Mouse (Mus musculus) kidney, adult 11 months (tissue): Measurements from ENCODE around the gene Gm6993.

Experiments used
- DNase-seq: peaks from one replicate; pipeline ENCODE4 v3.0.0; 2022

Gene Gm6993

GRCm38 (mm10) chr12:31241595-31242342, 1.2 kb downstream of the Gm6993 start:
- no peak for DNase-seq

DNA sequence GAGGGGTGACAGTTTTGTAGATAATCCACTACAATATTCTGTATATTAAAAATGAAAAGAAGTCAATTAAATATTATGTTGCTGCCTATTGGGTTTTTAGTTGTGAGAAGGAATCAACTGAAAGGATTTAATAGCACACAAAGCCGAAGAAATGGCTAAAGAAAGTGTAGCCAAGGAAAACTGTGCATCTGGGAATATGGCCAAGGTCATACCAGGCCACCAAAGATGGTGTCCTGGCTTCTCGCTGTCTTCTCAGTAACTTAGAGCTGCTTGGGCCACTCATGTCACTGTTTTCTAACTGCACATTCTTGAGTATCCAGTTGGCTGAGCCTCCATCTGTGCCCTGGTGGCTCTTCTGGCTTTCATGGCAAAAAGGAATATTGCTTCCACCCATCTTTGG, 3.4 kb downstream of the Gm6993 start:
- no peak for DNase-seq

GRCm38 (mm10) chr12:31244691-31245090, 4.1 kb downstream of the Gm6993 start:
- DNase-seq: no peak

GRCm38 (mm10) chr12:31246153-31246552, 5.6 kb downstream of the Gm6993 start:
- no peak for DNase-seq

DNA sequence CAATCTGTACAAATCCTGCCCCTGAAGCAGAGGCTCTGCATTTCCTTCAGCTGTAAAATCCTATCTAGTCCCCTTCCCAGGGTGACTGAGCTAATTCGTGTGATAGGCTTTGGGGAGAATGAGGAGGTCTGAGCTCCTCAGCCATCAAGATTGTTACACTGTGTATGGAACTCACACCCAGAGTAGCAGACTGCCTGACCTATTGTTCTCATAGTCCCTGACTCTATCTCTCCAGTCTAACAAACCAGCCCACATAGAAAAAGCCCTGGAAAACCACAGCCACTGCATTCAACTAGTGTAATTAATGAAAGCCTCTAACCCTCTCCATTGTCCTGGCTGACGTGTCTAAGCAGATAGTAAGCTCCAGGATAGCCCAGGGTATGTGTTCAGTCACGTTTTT, 6.0 kb downstream of the Gm6993 start:
- DNase-seq: no peak

- no peak for DNase-seq
Measured at GRCm38 (mm10) chr12:31248165-31248564, 7.6 kb downstream of the Gm6993 start.

DNA sequence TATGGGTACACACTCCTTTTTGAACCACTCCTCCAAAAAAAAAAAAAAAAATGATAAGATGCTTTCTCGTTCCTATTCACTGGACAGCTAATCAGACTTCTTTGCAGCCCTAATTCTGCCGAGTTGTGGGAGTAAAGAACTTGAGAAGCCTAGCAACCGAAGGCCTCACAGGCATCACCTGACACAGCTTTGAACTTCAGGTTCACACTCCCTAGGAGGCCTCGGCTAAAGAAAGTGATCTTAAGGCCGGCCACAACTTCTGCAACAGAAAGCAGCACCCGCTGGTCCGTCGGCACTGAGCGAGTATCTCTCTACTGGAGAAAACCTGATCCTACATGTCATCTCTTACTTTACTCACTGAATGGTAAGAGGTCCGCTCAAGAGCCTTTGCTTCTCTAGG, 8.1 kb downstream of the Gm6993 start:
- no peak for DNase-seq

DNA sequence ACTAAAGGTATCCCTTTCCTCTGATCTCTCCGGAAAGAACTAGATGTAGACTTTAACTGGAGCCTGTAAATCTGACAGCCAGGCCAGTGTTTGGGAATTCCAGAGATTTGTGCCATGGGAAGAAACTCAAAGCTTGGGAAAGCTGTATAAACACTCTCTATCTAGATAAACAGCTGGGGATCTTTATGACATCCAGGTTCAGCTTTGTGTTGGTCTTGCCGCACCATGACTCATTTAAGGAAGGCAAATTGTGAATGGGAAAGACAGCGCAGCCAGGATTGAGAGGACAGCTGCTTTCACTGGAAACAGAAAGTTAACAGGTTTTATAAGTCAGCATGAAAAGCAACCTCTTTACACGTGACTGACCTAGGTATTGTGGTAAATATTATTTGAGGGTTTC, 11.7 kb downstream of the Gm6993 start:
- DNase-seq: no peak

- DNase-seq: no peak
Measured at GRCm38 (mm10) chr12:31254978-31255377, 14.4 kb downstream of the Gm6993 start.

- DNase-seq: peak; percentile 86
Measured at GRCm38 (mm10) chr12:31256121-31256903, 15.7 kb downstream of the Gm6993 start.

DNA sequence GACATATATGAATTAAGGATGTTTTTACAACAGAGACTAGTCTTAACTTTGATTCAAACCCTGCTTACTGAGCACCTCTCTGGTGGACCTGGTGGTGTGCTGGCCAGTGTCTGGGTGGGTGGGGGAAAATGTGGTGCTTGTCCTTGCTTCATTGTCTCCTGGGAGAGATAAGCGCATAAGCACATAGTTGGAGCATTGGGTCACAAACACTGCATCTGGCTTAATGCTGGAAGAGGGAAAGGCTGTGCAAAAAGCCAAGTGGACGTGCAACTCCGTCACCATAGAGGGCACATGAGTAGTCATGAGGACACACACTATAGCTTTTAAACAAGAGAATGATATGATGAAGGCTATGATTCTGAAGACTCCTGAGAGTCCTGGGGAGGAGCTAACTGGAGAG, 21.3 kb downstream of the Gm6993 start:
- no peak for DNase-seq

GRCm38 (mm10) chr12:31263921-31264320, 23.4 kb downstream of the Gm6993 start:
- peak; percentile 89 for DNase-seq

- peak; percentile 84 for DNase-seq
Measured at GRCm38 (mm10) chr12:31265005-31265721, 24.6 kb downstream of the Gm6993 start, which contains the start of gene Lamb1. Lamb1 (plus strand) TSS chr12:31265234.

GRCm38 (mm10) chr12:31265722-31266431, 25.3 kb downstream of the Gm6993 start:
- DNase-seq: no peak

- no peak for DNase-seq
Measured at GRCm38 (mm10) chr12:31266686-31267085, 26.1 kb downstream of the Gm6993 start.

- no peak for DNase-seq
Measured at GRCm38 (mm10) chr12:31267363-31267762, 26.8 kb downstream of the Gm6993 start.

DNA sequence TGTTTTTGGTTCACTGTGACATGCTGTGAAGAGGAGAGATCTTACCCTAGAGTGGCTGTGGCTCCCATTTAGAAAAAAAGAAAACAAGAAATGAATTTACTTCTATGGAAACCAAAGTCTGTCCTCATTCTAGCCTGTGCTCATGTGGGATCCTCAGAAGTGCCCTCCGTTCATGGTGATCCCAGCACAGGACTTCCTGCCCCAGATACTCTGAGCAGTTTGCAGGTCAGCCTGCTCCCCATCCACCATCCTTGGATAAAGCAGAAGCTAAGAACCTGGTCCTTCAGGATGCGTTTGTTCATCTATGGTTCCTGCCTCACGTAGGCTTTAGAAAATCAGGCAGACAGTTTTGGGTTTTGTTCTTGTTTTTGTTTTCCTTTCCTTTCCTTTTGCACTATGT, 27.7 kb downstream of the Gm6993 start:
- no peak for DNase-seq

DNA sequence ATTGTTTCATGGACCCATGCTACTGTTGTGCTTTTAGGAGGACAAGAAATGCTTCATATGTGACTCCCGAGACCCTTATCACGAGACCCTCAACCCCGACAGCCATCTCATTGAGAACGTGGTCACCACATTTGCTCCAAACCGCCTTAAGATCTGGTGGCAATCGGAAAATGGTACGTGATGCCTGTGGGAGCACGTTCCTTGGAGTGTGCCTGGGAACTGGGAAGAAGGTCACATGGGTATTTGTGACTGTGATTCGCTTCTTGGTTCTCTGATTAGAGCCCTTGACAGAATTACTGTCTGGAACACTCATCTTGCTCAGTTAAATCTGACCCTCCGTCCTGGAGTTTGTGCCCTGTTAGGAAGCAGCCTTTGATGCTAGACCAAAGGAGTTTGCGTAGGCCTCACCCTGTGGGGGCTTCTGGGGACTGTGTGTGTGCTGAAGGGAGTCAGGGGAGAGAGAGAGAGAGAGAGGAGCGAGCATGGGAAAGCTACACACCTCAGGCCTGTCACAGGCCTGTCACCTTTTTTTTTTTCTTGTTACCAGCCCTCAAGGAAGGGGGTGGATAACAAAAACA, 28.5 kb downstream of the Gm6993 start:
- DNase-seq: no peak

DNA sequence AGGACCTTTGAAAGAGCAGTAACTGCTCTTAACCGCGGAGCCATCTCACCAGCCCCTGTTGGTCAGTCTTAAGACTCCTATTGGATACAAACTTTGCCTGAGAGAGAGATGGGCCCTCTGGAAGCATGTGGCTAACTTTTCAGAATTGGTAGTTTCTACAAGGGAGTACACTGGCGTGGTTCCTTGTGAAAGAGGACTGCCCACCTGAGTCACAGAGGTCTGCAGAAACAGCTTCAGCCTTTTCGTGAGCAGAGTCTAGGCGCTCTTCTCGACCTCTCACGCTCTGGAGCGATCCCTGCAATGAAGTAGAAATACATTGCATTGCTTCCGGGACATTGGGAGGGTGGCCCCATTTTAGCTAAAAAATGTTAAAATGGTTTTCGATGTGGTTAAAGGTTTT, 29.8 kb downstream of the Gm6993 start:
- DNase-seq: no peak

DNA sequence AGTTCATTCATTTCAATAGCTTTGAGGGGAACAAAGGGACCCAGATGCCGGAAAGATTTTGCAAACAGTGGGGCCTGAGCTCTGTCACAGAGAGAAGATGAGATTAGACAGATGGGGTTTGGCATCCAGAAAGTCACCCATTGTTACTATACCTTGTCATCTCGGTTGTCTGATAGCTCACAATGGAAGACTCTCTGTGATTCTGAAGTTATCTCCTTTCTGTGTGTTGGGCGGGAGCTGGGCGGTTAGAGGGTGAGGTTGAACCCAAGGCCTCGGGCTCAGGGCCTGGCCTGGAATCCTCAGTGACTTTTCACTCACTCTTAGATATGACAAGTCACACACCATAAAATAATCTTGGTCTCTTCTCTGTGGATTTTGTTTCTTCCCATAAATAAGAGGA, 30.2 kb downstream of the Gm6993 start:
- no peak for DNase-seq

GRCm38 (mm10) chr12:31271361-31272011, 30.9 kb downstream of the Gm6993 start:
- DNase-seq: peak; percentile 71
